Mouse (Mus musculus) liver, embryonic 14.5 days (tissue): ENCODE measurements around the gene Galnt15.

Source experiments
- CTCF ChIP-seq: IDR thresholded peaks from 2 replicates; pipeline ENCODE4 v1.5.1; 2016; ENCODE audit warnings: antibody characterized with exemption, low read depth, control low read depth
- EP300 ChIP-seq: IDR thresholded peaks from 2 replicates; pipeline ENCODE4 v1.6.1; 2016; ENCODE audit warnings: antibody characterized with exemption, low read depth

DNA sequence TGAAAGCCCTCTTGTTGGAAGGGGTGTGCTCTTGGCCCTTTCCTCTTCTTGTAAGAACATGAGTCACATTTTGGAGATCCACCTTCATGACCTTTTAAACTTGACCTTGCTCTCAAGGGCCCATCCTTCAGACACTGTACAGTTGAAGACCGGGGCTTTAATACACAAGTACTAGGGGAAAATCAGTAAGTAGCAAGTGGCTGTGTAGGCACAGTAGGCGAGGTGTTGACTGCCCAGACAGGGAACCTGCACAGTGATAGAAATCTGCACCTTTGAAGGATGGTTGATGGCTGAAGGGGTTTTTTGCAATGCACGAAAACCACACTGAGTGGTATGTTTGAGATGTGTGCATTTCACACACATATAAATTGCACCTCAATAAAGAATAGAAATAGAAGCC is 12.3 kb upstream of the Galnt15 start:
- TF ChIP-seq CTCF (no peak), EP300 (no peak)
